Mouse (Mus musculus): ENCODE measurements around the gene Irf3. TPM values are rescaled to one million over a fixed set of nuclear protein-coding genes. Genes with fewer than 3 reads are reported as not detected.
A peak's percentile ranks its signal among the peaks of the same experiment; 100 is the strongest.

The Irf3 gene
- polyA plus RNA-seq, 1 experiment from 2014 or later, result 71.1 TPM

- Histone ChIP-seq H3K36me3 (peaks cover 99% of the 10 kb centered on the region), H3K9me3 (no peaks in the 10 kb centered on the region), H3K4me3 (no peak overlapping the region), H3K4me1 (no peaks in the 10 kb centered on the region), H3K27ac (no peak overlapping the region), H3K27me3 (ENCODE audit: insufficient read depth, poor library complexity, severe bottlenecking) (no peaks in the 10 kb centered on the region)
- no peak for DNase-seq (ENCODE audit: low spot score)
- WGBS, result 93% methylated on average over 19 of the region's 19 CpGs
These were observed 36.4 kb downstream of the Irf3 start for GRCm38 (mm10) chr7:45033722-45034359.

- Histone ChIP-seq H3K9me3 (no peaks in the 10 kb centered on the region), H3K4me1 (no peaks in the 10 kb centered on the region), H3K4me3 (no peak overlapping the region), H3K36me3 (peaks cover 99% of the 10 kb centered on the region), H3K27ac (no peak overlapping the region), H3K27me3 (ENCODE audit: insufficient read depth, poor library complexity, severe bottlenecking) (no peaks in the 10 kb centered on the region)
- WGBS, result 87% methylated on average over 3 of the region's 3 CpGs
- no peak for DNase-seq (ENCODE audit: low spot score)
These were observed 38.2 kb downstream of the Irf3 start for GRCm38 (mm10) chr7:45035631-45036030.

GRCm38 (mm10) chr7:45036702-45037101, 39.3 kb downstream of the Irf3 start:
- H3K27me3 ChIP-seq (ENCODE audit: insufficient read depth, poor library complexity, severe bottlenecking), result no peaks in the 10 kb centered on the region
- 91% methylated on average over 11 of the region's 11 CpGs for WGBS
- DNase-seq (ENCODE audit: low spot score), result no peak
- H3K27ac ChIP-seq, result no peak overlapping the region
- no peak overlapping the region for H3K4me3 ChIP-seq
- no peaks in the 10 kb centered on the region for H3K9me3 ChIP-seq
- peaks cover 99% of the 10 kb centered on the region for H3K36me3 ChIP-seq
- no peaks in the 10 kb centered on the region for H3K4me1 ChIP-seq

DNA sequence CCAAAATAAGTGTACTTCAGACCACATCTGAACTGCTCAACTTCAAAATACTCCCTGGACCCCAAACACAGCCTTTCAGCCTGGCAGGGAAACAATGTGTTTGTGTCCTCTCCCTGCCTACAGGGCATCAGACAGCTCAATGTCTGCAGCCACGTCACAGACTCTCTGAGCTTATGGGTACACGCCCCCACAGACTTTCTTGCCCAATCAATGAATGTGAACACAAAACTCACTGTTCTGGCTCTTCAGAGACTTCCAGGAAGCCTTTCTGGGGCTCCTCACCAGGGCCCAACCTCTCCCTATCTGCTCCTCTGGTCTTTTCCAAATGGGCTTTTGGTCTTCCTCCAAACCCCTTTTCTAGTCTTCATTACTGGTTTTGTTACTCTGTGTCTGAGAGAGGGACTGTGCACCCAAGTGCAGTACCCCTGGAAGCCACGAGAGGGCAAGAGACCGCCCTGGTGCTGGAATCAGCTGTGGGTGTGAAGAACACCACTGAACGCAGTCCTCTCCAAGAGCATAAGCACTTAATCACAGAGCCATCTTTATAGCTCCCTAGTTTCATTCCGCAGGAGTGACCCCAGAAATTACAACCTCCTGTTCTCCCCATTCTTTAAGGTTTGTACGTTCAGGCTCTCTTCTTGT, 40.4 kb downstream of the Irf3 start:
- no peak overlapping the region for H3K27ac ChIP-seq
- no peaks in the 10 kb centered on the region for H3K4me1 ChIP-seq
- H3K36me3 ChIP-seq, result peaks cover 99% of the 10 kb centered on the region
- WGBS, result 77% methylated on average over 7 of the region's 7 CpGs
- H3K27me3 ChIP-seq (ENCODE audit: insufficient read depth, poor library complexity, severe bottlenecking), result no peaks in the 10 kb centered on the region
- no peak overlapping the region for H3K4me3 ChIP-seq
- no peaks in the 10 kb centered on the region for H3K9me3 ChIP-seq
- DNase-seq (ENCODE audit: low spot score), result no peak

GRCm38 (mm10) chr7:45038411-45038810, 41.0 kb downstream of the Irf3 start:
- no peaks in the 10 kb centered on the region for H3K9me3 ChIP-seq
- no peak for DNase-seq (ENCODE audit: low spot score)
- 95% methylated on average over 9 of the region's 9 CpGs for WGBS

DNA sequence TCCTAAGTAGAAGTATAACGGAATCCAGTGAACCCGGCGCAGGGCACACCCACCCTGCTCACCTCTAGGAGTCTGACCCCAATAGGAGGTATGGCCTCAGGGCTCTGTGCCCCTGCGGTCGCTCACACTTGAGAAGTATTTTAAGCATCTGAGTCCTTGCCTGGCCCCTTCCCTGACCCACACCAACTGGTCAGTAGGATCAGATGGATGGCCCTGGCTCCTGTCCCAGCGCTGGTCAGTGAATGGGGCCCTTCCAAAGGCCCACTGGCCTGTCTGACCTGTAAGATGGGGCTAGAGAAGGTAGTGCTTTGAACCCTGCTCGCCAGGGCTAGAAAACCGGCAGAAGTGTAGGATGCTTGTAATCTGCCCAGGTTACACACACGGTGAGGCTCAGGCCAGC, 43.4 kb downstream of the Irf3 start:
- no peaks in the 10 kb centered on the region for H3K27me3 ChIP-seq (ENCODE audit: insufficient read depth, poor library complexity, severe bottlenecking)
- WGBS, result 95% methylated on average over 9 of the region's 9 CpGs
- no peaks in the 10 kb centered on the region for H3K9me3 ChIP-seq
- H3K4me3 ChIP-seq, result no peak overlapping the region
- no peak for DNase-seq (ENCODE audit: low spot score)
- no peaks in the 10 kb centered on the region for H3K4me1 ChIP-seq
- H3K36me3 ChIP-seq, result peaks cover 99% of the 10 kb centered on the region
- no peak overlapping the region for H3K27ac ChIP-seq

More at GRCm38 (mm10) chr7:45038411-45038810, 41.0 kb downstream of the Irf3 start:
- Histone ChIP-seq H3K4me3 (no peak overlapping the region), H3K27me3 (ENCODE audit: insufficient read depth, poor library complexity, severe bottlenecking) (no peaks in the 10 kb centered on the region), H3K4me1 (no peaks in the 10 kb centered on the region), H3K27ac (no peak overlapping the region), H3K36me3 (peaks cover 99% of the 10 kb centered on the region)

DNA sequence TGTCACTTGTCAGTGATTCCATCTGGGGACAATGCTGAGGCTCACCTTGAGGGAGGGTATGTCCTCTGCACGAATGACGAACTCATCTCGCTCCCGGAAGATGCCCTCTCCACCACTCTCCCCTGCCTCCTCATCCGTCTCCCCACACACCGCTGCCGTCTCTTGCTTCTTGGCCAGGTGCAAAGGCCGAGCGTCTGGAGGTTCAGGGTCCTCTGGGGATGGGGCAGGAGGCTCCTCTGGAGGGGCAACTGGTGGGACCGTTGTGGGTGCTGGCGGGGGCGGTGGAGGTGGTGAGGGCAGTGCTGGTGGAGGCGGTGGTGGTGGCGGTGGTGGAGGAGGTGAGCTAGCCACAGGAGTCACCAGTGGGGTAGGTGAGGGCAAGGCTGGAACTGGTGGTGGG, 45.9 kb downstream of the Irf3 start:
- Histone ChIP-seq H3K27me3 (ENCODE audit: insufficient read depth, poor library complexity, severe bottlenecking) (no peaks in the 10 kb centered on the region), H3K27ac (no peak overlapping the region), H3K36me3 (peaks cover 99% of the 10 kb centered on the region), H3K4me1 (peaks cover 12% of the 10 kb centered on the region; the same call in 1 of the 2 replicates), H3K4me3 (no peak overlapping the region), H3K9me3 (no peaks in the 10 kb centered on the region)
- whole genome bisulfite sequencing, result 96% methylated on average over 14 of the region's 14 CpGs
- DNase-seq (ENCODE audit: low spot score), result no peak

DNA sequence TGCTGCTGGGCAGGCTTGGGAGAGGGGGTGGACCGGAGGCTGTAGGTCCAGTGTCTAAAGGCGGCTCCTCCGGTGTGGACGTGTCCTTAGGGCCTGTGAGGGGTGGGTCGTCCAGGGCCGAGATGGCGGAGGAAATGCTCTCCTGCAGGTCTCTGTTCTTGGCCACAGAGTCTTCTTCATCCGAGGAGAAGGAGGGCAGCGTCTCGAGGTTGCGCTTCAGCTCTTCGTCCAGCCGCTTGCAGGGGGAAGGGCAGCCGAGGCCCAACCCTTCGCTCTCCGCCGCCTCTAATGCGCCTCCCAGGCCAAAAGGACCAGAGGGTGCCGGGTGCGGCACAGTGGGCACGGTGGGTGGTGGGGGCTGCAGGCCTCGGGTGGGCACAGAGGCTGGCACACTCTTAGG, 48.3 kb downstream of the Irf3 start:
- Histone ChIP-seq H3K4me1 (peaks cover 33% of the 10 kb centered on the region), H3K27me3 (ENCODE audit: insufficient read depth, poor library complexity, severe bottlenecking) (no peaks in the 10 kb centered on the region), H3K4me3 (no peak overlapping the region), H3K36me3 (peaks cover 100% of the 10 kb centered on the region), H3K27ac (no peak overlapping the region), H3K9me3 (no peaks in the 10 kb centered on the region)
- DNase-seq (ENCODE audit: low spot score), result no peak
- WGBS, result 93% methylated on average over 22 of the region's 22 CpGs

DNA sequence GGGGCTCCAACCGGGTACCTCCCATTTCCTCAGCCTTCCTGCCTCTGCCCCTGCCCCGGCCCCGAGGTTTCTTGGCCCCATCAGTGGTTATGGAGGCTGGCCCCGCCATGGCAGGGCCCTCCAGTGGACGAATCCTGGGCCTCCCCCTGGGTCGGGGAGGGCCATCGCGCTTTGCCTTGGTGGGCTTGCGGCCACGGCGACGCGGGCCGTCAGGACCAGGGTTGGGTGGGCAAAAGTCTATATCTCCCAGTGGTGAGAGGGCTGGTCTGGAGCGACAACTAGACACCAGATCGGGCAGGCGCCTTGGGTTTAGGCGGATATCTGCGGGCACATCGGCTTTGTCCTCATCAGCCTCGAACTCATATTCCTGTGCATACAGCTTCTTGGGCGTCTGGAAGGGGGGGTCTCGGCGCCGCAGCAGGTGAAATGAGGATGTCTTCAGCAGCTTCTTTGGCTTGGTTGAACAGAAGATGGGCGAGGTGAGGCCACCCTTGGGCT, 49.5 kb downstream of the Irf3 start:
- 0 out of 2 replicates have a peak overlapping the region, but pooled peaks have one; percentile 2 for H3K4me3 ChIP-seq
- no peaks in the 10 kb centered on the region for H3K27me3 ChIP-seq (ENCODE audit: insufficient read depth, poor library complexity, severe bottlenecking)
- H3K4me1 ChIP-seq, result peaks cover 45% of the 10 kb centered on the region
- DNase-seq (ENCODE audit: low spot score), result no peak
- H3K9me3 ChIP-seq, result no peaks in the 10 kb centered on the region
- WGBS, result 88% methylated on average over 26 of the region's 26 CpGs
- H3K36me3 ChIP-seq, result peaks cover 93% of the 10 kb centered on the region
- no peak overlapping the region for H3K27ac ChIP-seq

GRCm38 (mm10) chr7:45047491-45047890, 50.0 kb downstream of the Irf3 start:
- Histone ChIP-seq H3K9me3 (no peaks in the 10 kb centered on the region), H3K36me3 (peaks cover 88% of the 10 kb centered on the region), H3K4me1 (peaks cover 48% of the 10 kb centered on the region), H3K4me3 (no peak overlapping the region), H3K27ac (no peak overlapping the region), H3K27me3 (ENCODE audit: insufficient read depth, poor library complexity, severe bottlenecking) (no peaks in the 10 kb centered on the region)
- WGBS, result 95% methylated on average over 14 of the region's 14 CpGs
- DNase-seq (ENCODE audit: low spot score), result no peak

DNA sequence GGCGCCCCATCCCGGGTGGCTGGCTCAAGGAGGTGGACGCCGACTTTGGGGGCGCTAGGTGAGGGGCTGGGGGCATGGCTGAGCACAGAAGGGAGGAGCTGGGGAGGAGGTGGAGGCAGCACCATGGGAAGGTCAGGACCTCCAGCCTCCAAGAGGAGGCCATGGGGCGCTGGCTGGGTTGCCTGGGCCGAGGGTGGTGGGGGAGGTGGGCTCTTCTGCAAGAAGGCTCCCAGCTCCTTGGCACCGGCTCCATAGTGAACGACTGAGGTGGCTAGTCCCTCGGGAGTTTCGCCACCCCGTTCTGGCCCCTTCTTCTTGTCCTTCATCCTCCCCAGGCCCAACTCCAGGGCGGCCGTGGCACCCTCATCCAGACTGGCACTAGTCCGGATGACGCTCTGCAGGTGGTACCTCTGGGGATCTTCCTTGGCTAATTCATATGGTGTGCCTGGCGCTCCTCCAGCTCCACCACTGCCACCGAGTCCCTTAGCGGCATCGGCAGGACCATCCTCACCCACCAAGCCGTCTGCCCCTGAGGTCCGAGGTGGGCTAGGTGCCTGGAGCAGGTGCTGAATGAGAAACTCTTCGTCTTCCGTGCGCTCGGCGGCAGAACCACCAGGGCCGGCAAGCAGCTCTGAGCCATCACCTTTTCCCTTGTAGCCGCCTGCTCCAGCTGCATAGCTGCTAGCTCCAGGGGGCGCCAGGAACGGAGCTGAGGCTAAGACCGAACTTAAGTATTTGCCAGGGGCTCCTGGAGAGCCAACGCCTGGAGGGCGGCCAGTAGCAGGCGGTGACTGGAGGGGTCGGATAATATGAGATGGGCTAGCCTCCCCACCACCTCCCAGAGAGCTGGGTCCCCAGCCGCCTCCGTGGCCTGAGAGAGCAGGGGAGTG, 50.8 kb downstream of the Irf3 start:
- DNase-seq (ENCODE audit: low spot score), result no peak

DNA sequence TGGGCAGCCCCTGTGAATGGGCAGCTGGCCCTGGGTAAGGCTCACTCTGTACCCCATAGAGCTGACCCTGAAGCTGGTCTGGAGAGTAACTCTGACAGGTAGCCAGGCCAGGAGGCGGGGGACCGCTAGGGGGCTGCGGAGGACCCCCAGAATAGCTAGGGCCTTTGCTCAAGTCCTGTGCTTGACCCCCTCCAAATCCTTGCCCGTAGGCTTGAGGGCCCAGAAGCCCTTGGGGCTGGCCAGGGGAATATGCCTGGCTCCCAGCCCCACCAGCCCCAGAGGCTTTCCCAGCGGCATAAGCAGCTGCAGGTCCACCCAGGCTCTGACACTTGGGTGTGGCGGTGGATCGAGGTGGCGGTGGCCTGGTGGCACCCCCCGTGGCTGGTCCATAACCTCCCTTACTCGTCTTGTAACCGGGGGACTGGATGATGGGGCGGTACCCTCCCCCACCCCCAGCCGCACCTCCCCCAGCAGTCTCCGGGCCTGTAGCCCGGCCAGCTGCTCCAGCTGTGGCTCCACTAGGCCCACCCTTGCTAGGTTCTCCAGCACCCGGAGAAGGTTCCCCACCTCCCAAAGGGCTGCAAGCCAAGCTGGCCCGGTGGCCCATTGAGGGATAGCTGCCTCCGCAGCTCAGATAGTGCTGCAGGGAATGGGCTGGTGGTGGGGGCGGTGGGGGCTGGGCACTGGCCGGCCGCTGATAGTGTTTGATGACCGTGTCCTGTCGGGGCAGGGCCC, 51.6 kb downstream of the Irf3 start:
- no peak overlapping the region for H3K27ac ChIP-seq
- no peaks in the 10 kb centered on the region for H3K9me3 ChIP-seq
- no peak overlapping the region for H3K4me3 ChIP-seq
- H3K4me1 ChIP-seq, result peaks cover 53% of the 10 kb centered on the region
- 90% methylated on average over 23 of the region's 23 CpGs for WGBS
- no peak for DNase-seq (ENCODE audit: low spot score)
- H3K36me3 ChIP-seq, result peaks cover 72% of the 10 kb centered on the region
- H3K27me3 ChIP-seq (ENCODE audit: insufficient read depth, poor library complexity, severe bottlenecking), result no peaks in the 10 kb centered on the region

More for the DNA sequence above, 50.8 kb downstream of the Irf3 start:
- H3K4me3 ChIP-seq, result no peak overlapping the region
- 93% methylated on average over 38 of the region's 38 CpGs for WGBS
- H3K27me3 ChIP-seq (ENCODE audit: insufficient read depth, poor library complexity, severe bottlenecking), result no peaks in the 10 kb centered on the region
- peaks cover 80% of the 10 kb centered on the region for H3K36me3 ChIP-seq
- no peaks in the 10 kb centered on the region for H3K9me3 ChIP-seq
- no peak overlapping the region for H3K27ac ChIP-seq
- peaks cover 48% of the 10 kb centered on the region for H3K4me1 ChIP-seq
